Mouse (Mus musculus): Measurements from ENCODE around the gene Ncoa4.

- TF ChIP-seq ZNF384 (IDR thresholded peaks at IDR 0.05; ENCODE audit: low read depth, low read length) = no peak
- TF ChIP-seq CHD2 (IDR thresholded peaks at IDR 0.05; ENCODE audit: low read depth, low read length) = no peak
Measured at GRCm38 (mm10) chr14:32166062-32166441, 6.4 kb downstream of the Ncoa4 start.
